Mouse (Mus musculus): ENCODE measurements at regions not wholly inside any gene's neighbourhood (a gene's known extent, or its start where the extent isn't known, plus 50 kb on each side); places are given as distances from the start of the nearest gene placed in this dataset.

GRCm38 (mm10) chr17:67544410-67544809 lies 88.1 kb downstream of the Lrrc30 start:
- no peak overlapping the region for H3K4me3 ChIP-seq (ENCODE audit: insufficient read depth, low read depth, low read length)
- no peak overlapping the region for H3K27ac ChIP-seq (ENCODE audit: insufficient read depth, low read depth, low read length)
- no peak for TF ChIP-seq POLR2A (IDR thresholded peaks at IDR 0.05; ENCODE audit: insufficient read depth, low read depth, low read length)
- TF ChIP-seq CTCF (IDR thresholded peaks at IDR 0.05; ENCODE audit: insufficient read depth, low read depth, low read length) = no peak
- 92% methylated on average over 7 of the region's 7 CpGs for WGBS
- no peaks in the 10 kb centered on the region for H3K4me1 ChIP-seq (ENCODE audit: control insufficient read depth, insufficient read depth, low read length)

- no peak overlapping the region for H3K4me3 ChIP-seq (ENCODE audit: insufficient read depth, low read depth, low read length)
- no peaks in the 10 kb centered on the region for H3K4me1 ChIP-seq (ENCODE audit: control insufficient read depth, insufficient read depth, low read length)
- no peak overlapping the region for H3K27ac ChIP-seq (ENCODE audit: insufficient read depth, low read depth, low read length)
- no peak for TF ChIP-seq CTCF (IDR thresholded peaks at IDR 0.05; ENCODE audit: insufficient read depth, low read depth, low read length)
- TF ChIP-seq POLR2A (IDR thresholded peaks at IDR 0.05; ENCODE audit: insufficient read depth, low read depth, low read length) = no peak
These were observed 100.2 kb downstream of the Lrrc30 start for GRCm38 (mm10) chr17:67532331-67532730.

GRCm38 (mm10) chr17:67520848-67521411 lies 111.6 kb downstream of the Lrrc30 start:
- TF ChIP-seq CTCF (IDR thresholded peaks at IDR 0.05; ENCODE audit: insufficient read depth, low read depth, low read length) = no peak
- Histone ChIP-seq H3K4me3 (ENCODE audit: insufficient read depth, low read depth, low read length) (no peak overlapping the region), H3K4me1 (ENCODE audit: control insufficient read depth, insufficient read depth, low read length) (no peaks in the 10 kb centered on the region), H3K27ac (ENCODE audit: insufficient read depth, low read depth, low read length) (no peak overlapping the region)
- WGBS = 66% methylated on average over 8 of the region's 8 CpGs

- TF ChIP-seq CTCF (IDR thresholded peaks at IDR 0.05; ENCODE audit: insufficient read depth, low read depth, low read length) (no peak), POLR2A (IDR thresholded peaks at IDR 0.05; ENCODE audit: insufficient read depth, low read depth, low read length) (no peak)
- WGBS = 79% methylated on average over 7 of the region's 7 CpGs
- Histone ChIP-seq H3K4me3 (ENCODE audit: insufficient read depth, low read depth, low read length) (no peak overlapping the region), H3K27ac (ENCODE audit: insufficient read depth, low read depth, low read length) (no peak overlapping the region), H3K4me1 (ENCODE audit: control insufficient read depth, insufficient read depth, low read length) (no peaks in the 10 kb centered on the region)
These were observed 116.8 kb downstream of the Lrrc30 start for GRCm38 (mm10) chr17:67515601-67516147.

- H3K27ac ChIP-seq (ENCODE audit: insufficient read depth, low read depth, low read length) = no peak overlapping the region
- TF ChIP-seq CTCF (IDR thresholded peaks at IDR 0.05; ENCODE audit: insufficient read depth, low read depth, low read length) = no peak
- H3K4me1 ChIP-seq (ENCODE audit: control insufficient read depth, insufficient read depth, low read length) = no peaks in the 10 kb centered on the region
- WGBS = 81% methylated on average over 9 of the region's 9 CpGs
- H3K4me3 ChIP-seq (ENCODE audit: insufficient read depth, low read depth, low read length) = no peak overlapping the region
These were observed 117.9 kb downstream of the Lrrc30 start for GRCm38 (mm10) chr17:67514387-67515241.

GRCm38 (mm10) chr17:67512699-67513450 lies 119.6 kb downstream of the Lrrc30 start:
- TF ChIP-seq POLR2A (IDR thresholded peaks at IDR 0.05; ENCODE audit: insufficient read depth, low read depth, low read length) (no peak), CTCF (IDR thresholded peaks at IDR 0.05; ENCODE audit: insufficient read depth, low read depth, low read length) (no peak)

GRCm38 (mm10) chr17:67512008-67512407 lies 120.5 kb downstream of the Lrrc30 start:
- no peak overlapping the region for H3K27ac ChIP-seq (ENCODE audit: insufficient read depth, low read depth, low read length)
- WGBS = 84% methylated on average over 6 of the region's 6 CpGs
- TF ChIP-seq CTCF (IDR thresholded peaks at IDR 0.05; ENCODE audit: insufficient read depth, low read depth, low read length) (no peak), POLR2A (IDR thresholded peaks at IDR 0.05; ENCODE audit: insufficient read depth, low read depth, low read length) (no peak)
- no peak overlapping the region for H3K4me3 ChIP-seq (ENCODE audit: insufficient read depth, low read depth, low read length)
- no peaks in the 10 kb centered on the region for H3K4me1 ChIP-seq (ENCODE audit: control insufficient read depth, insufficient read depth, low read length)

More at GRCm38 (mm10) chr17:67512699-67513450, 119.6 kb downstream of the Lrrc30 start:
- H3K4me3 ChIP-seq (ENCODE audit: insufficient read depth, low read depth, low read length) = no peak overlapping the region
- 90% methylated on average over 6 of the region's 6 CpGs for WGBS
- no peak overlapping the region for H3K27ac ChIP-seq (ENCODE audit: insufficient read depth, low read depth, low read length)
- no peaks in the 10 kb centered on the region for H3K4me1 ChIP-seq (ENCODE audit: control insufficient read depth, insufficient read depth, low read length)

GRCm38 (mm10) chr17:67509921-67510320 lies 122.6 kb downstream of the Lrrc30 start:
- Histone ChIP-seq H3K4me1 (ENCODE audit: control insufficient read depth, insufficient read depth, low read length) (no peaks in the 10 kb centered on the region), H3K27ac (ENCODE audit: insufficient read depth, low read depth, low read length) (no peak overlapping the region), H3K4me3 (ENCODE audit: insufficient read depth, low read depth, low read length) (no peak overlapping the region)
- TF ChIP-seq CTCF (IDR thresholded peaks at IDR 0.05; ENCODE audit: insufficient read depth, low read depth, low read length) (no peak), POLR2A (IDR thresholded peaks at IDR 0.05; ENCODE audit: insufficient read depth, low read depth, low read length) (no peak)
- WGBS = 85% methylated on average over 9 of the region's 9 CpGs

All from olfactory bulb, adult 2 months (tissue).